Mouse (Mus musculus): ENCODE data around the gene Olfr523. TPM values are rescaled to one million over a fixed set of nuclear protein-coding genes. Genes with fewer than 3 reads are reported as not detected.
"Not testable (repeated sequence)": the region's sequence is repeated elsewhere in the genome, so short reads cannot be mapped to it uniquely, and the experiment has no call there.

The Olfr523 gene
- not detected for polyA plus RNA-seq (2017; shearing (Covaris generic))

DNA sequence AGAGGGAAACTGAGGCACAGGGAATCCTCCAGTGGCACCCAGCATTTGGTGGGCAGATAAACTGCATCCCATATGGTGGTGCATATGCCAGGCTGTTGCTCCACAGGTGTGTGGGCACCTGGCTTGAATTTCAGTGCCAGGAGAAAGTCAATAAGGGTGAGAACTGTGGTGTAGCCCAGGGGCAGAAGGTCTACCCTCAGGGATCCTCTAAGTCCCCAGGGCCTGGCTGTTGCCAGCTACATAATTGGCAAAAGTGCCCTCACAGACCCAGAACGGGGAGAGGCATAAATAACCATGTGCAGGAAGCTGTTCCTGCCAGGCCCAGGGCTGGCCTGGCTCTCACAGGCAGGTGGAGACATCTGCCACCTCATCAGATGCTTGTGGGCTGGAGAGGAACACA, at the start of gene Olfr523:
Gene Olfr523, plus strand, starts transcription at position 282 of the 400 bp plus-strand sequence.
- ATAC-seq: no peak

DNA sequence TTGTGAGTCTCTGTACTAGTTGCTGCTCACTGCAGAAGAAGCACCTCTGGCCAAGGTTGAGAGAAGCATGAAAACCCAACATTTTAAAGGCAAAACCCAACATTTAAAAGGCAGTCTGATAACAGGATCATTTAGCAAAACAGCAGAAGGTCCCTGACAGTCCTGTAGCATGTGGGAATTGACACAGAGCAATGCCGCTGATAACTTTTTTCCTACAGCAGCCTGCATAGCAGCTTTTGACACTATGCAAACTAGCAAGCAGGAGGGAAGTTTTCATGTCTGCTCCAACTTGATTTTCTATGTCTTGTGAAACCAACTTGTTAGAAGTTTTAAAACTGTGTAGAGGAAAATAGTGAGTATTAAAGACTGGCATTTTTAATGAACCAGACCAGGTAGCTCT, 48.6 kb upstream of the Olfr523 start:
- ATAC-seq: no peak

- peak; percentile 91 for ATAC-seq
These were observed 47.6 kb upstream of the Olfr523 start for GRCm38 (mm10) chr7:140125278-140126021.

DNA sequence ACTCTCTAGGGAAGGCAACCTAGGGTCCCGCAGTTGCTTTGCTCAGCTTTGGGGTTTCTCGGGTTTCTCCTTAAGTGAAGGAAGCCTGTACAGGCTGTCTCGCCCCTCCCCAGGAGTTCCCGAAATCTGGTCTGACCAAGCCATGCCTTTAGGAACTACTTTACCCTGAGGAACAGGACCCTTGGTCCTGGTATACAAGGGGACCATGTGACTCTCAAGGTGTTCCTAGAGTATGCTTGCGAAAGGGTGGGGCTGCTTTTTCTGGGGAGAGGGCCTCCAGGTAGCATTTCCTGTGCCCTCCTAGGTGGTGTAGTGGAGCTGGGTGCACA, 47.0 kb upstream of the Olfr523 start:
- ATAC-seq: no peak

GRCm38 (mm10) chr7:140126934-140127333, 46.1 kb upstream of the Olfr523 start:
- no peak for ATAC-seq

GRCm38 (mm10) chr7:140127911-140128310, 45.1 kb upstream of the Olfr523 start:
- ATAC-seq: no peak

DNA sequence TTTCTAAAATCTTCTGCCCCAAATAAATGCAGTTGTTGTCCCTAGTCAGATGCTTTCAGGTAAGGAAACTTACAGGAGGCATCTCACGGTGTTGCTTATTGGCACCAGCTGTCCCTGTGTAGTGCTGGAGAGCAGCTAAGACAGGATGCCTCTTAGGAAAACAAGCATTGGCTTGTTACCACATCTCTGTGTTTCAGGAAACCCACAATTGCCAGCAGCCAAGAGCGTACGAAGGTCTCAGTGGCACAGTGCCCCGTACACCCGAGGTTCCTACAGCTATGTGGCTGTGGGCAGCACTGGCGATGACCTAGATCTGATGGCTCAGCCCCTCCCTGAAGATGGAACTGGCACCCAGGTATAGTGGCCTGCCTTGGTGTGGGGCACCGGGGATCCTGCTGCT, 40.8 kb upstream of the Olfr523 start:
- not testable (repeated sequence) for ATAC-seq

- ATAC-seq: not testable (repeated sequence)
These were observed 39.0 kb upstream of the Olfr523 start for GRCm38 (mm10) chr7:140134033-140134432.

DNA sequence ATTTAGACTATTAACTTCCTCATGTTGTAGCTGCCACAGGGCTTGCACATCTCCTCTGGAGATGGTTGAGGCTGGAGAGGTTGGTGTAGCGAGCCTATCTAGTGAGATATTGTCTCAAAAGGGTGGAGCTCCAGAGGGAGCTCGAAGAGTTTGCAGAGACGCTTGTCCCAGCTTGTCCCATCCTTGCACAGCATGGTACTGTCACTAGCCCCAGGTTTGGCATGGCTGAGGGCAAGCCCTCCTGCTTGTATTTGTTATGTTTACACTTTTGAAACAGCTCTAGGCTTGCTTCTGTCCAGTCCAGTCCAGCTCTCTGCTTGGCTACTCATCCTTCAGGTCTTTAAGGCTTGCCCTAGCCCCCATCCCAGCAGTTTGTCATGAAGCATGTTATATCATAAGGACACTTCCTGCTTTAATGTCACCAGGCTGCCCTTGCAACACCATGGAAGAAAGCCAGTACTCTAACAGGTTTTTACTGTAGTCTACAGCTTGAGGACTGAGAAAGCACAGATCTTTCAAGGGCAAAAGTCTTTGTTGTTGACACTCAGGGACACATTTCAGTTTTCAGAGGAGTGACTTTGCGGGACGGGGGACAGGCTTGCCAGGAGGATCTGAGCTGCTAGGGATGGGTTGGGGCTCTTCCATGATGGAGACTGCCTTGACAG, 37.8 kb upstream of the Olfr523 start:
- ATAC-seq: no peak

- ATAC-seq: peak; percentile 91
These were observed 35.6 kb upstream of the Olfr523 start, which contains the start of gene Mtg1 for GRCm38 (mm10) chr7:140137135-140138020. TSS of gene Mtg1 (plus strand) at chr7:140137564.

- ATAC-seq: no peak
These were observed 35.1 kb upstream of the Olfr523 start for GRCm38 (mm10) chr7:140138021-140138310.

- ATAC-seq: peak; percentile 49
These were observed 31.7 kb upstream of the Olfr523 start for GRCm38 (mm10) chr7:140141350-140141749.

GRCm38 (mm10) chr7:140144550-140144949, 28.5 kb upstream of the Olfr523 start:
- ATAC-seq: no peak

- ATAC-seq: no peak
These were observed 19.6 kb upstream of the Olfr523 start for GRCm38 (mm10) chr7:140153383-140153782.

GRCm38 (mm10) chr7:140153829-140154217, 19.2 kb upstream of the Olfr523 start:
- no peak for ATAC-seq

DNA sequence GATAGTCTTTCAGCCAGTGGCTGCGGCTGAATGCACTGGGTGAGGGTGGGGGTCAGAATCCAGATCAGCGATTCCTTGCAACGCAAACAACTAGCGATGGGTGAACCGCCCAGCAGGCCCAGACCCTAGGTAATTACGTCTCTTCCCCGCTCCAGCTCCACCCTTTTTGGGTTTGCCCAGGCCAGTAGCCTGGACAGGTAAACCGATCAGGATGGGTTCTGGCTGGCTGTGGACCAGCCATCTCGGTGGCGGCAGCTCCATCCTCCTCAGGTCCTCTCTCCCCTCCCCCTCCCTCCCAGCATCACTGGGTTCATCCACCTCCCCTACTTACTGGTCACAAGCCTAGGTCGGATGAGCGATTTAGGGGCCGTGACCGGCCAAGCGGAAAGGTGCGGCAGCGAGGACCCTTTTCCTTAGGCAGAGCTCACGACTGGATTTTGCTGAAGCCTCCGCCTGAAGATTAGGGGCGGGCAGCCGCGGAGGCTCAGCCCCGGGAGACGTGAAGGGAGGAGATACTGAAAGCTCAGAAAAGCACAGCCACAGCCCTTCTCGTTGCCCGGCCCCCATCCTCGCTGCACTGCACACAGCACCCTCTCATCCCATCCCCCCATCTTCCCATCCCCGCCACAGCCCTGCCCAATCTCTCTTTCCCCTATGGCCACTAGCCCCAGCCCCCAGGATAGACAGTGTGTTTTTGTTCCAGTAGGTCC, 18.6 kb upstream of the Olfr523 start, which contains the start of gene Sprn:
Gene Sprn, minus strand, starts transcription at position 660 of the 710 bp plus-strand sequence.
- ATAC-seq: no peak

DNA sequence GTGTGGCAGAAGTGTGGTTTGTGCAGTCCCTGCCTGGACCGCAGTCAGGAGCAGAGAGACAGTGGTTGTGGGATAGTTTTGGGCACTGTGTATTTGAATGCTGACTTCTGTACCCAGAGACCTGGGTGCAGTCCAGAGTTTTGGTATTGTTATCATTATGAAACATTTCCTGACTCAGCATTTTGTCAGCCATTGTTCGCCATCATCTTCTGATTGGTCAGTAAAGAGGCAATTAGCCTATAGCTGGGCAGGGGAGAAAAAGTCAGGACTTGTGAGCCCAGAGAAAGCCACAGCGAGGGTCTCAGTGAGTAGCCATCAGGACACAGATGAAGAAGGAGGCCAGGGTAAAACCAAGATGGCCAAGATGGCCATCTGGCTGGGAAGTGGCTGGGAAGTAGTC, 12.7 kb upstream of the Olfr523 start:
- no peak for ATAC-seq

- ATAC-seq: no peak
These were observed 8.4 kb upstream of the Olfr523 start, which contains the start of gene Olfr522 for GRCm38 (mm10) chr7:140164664-140165063. TSS of gene Olfr522 (minus strand) at chr7:140164764.

DNA sequence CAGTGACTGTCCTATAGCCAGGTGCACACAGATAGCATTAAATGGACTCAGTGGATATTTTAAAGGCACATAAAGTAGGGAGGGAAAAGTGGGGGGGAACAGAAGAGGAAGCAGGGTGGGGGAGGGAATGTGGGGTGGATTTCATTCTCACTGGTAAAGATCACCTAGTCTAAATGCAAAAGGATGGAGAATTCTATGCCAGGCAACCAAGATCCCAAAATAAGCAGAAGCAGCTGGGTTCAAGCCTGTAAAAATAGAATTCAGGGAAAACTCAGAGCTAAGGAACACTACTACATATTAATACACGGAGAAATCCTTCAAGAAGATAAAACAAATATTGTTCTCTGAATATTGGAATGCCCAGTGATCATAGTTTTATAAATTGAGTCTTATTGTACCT, 5.1 kb upstream of the Olfr523 start:
- no peak for ATAC-seq

- ATAC-seq: no peak
These were observed 3.6 kb upstream of the Olfr523 start for GRCm38 (mm10) chr7:140169386-140169785.

GRCm38 (mm10) chr7:140170863-140171262, 2.2 kb upstream of the Olfr523 start:
- ATAC-seq: no peak

DNA sequence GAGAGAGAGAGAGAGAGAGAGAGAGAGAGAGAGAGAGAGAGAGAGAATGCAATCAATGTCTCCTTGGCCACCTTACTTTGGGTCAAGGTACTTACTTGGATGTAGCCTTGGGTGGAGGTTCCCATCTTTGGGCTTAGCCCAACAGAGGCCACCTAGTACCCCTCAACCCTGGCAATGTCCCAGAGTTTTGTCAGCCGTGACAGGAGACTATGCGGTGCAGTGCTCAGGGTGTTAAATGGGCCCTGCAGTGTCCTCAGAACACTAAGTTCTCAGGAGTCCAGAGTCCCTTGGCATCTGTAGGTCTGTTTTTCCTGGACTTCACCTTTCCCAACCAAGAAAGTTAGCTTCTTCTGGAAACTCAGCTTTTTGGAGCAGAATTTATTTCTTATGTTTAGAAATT, 6.2 kb downstream of the Olfr523 start:
- ATAC-seq: no peak

DNA sequence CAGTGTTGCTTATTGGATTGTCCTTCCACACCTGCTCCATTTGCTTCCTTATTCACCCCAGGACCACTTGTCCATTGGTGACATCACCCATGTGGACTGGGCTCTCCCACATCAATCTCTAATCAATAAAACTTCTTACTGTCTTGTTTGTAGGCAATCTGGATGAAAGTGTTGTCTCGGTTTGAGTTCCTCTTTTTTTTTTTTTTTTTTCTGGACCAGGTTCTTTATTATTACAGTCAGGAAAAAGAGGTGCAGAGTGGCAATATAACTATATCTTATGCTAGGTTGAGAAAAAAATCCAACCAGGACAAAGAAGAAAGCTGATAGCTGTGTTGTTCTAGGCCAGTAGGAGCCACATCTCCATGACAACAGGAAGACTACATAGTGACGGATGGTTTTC, 7.7 kb downstream of the Olfr523 start:
- no peak for ATAC-seq
